Mouse (Mus musculus): ENCODE data around the gene Palm2.

DNA sequence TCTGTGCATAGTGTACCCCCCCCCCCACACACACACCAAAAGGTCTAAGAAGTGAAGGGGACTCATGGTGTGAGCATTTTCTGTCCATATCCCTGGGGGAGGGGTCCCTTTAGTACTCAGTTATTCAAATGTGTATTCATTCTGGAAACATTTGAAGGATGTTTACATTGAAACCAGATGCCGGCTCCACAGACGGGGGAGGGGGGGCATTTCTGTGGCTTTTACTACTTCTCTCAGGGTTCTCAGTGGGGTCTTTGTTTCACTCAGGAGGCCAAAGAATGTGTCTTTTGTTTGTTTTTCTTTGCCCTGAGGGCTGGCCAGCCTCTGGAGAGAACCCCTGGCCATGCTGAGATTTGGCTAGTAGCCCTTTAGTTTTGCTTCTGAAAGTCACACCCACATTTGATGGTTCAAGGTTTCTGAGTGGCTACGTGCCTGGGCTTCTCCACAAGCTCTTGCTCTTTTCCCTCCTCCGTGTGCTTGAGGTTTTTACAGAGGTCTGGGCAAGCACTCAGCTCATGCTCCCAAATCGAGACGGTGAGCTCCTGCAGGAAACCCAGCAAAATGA lies 109.7 kb downstream of the Palm2 start:
- TF ChIP-seq MYOG (IDR thresholded peaks at IDR 0.05; ENCODE audit: control insufficient read depth in 1 of 3, insufficient read depth in 1 of 3, insufficient read length in 2 of 3, low read depth in 2 of 3): no peak
- TF ChIP-seq SRF (IDR thresholded peaks at IDR 0.05; ENCODE audit: control insufficient read depth, insufficient read length, low read depth): no peak
- no peak for TF ChIP-seq MYOD1 (IDR thresholded peaks at IDR 0.05; ENCODE audit: control insufficient read depth in 1 of 3, insufficient read length in 2 of 3, low read depth in 2 of 3)

Data from myocyte (in vitro differentiated cells).